Mouse (Mus musculus) G1E (cell line): Measurements from ENCODE around the gene Arhgef7.

ENCODE experiments used
- CTCF ChIP-seq: IDR thresholded peaks from 2 replicates; pipeline ENCODE4 v1.5.1; 2012; ENCODE audit warnings: low read depth, low read length, inconsistent platforms, mixed read lengths
- GATA1 ChIP-seq: IDR thresholded peaks from 2 replicates; pipeline ENCODE4 v1.6.1; 2012; ENCODE audit warnings: borderline replicate concordance, low read length, inconsistent platforms, mixed read lengths
- GATA2 ChIP-seq: IDR thresholded peaks from 2 replicates; pipeline ENCODE4 v1.6.1; 2012; ENCODE audit warnings: low read depth, low read length, inconsistent platforms, borderline replicate concordance
- TAL1 ChIP-seq: conservative IDR thresholded peaks from 2 replicates; pipeline ENCODE4 v1.6.1; 2012; ENCODE audit warnings: low read depth, low read length, inconsistent platforms, mixed read lengths

GRCm38 (mm10) chr8:11701428-11701827, 26.1 kb upstream of the Arhgef7 start:
- TF ChIP-seq CTCF (no peak), TAL1 (no peak), GATA1 (no peak), GATA2 (no peak)
